Mouse (Mus musculus) lung, embryonic 14.5 days (tissue): Measurements from ENCODE around the gene Dohh. TPM values are rescaled to one million over a fixed set of nuclear protein-coding genes. Genes with fewer than 3 reads are reported as not detected.

Source experiments
- ATAC-seq: fragments of 200-750 bp; cut with Nextera tagmentation; 2 replicates; pipeline ENCODE4 v1.8.0; 2017; ENCODE audit warnings: mild to moderate bottlenecking, moderate TSS enrichment, moderate library complexity; ENCODE audit not compliant: insufficient read depth
- DNase-seq: peaks from one replicate; pipeline ENCODE4 v3.0.0-alpha.2; 2015
- H3K27ac ChIP-seq: fragments of 300-500 bp; sonication (generic); 2 replicates; pipeline ENCODE4 v1.5.1; 2014; ENCODE audit warnings: low read depth, mild to moderate bottlenecking, moderate library complexity
- H3K27me3 ChIP-seq: fragments of 300-500 bp; sonication (generic); 2 replicates; pipeline ENCODE4 v1.6.1; 2014; ENCODE audit warnings: low read length, control low read depth; ENCODE audit not compliant: insufficient read depth
- H3K36me3 ChIP-seq: fragments of 300-500 bp; sonication (generic); 2 replicates; pipeline ENCODE4 v1.6.1; 2014; ENCODE audit warnings: control low read depth; ENCODE audit not compliant: insufficient read depth
- H3K4me1 ChIP-seq: fragments of 300-500 bp; sonication (generic); 2 replicates; pipeline ENCODE4 v1.6.1; 2014; ENCODE audit warnings: antibody characterized with exemption, control low read depth; ENCODE audit not compliant: insufficient read depth
- H3K4me2 ChIP-seq: fragments of 300-500 bp; sonication (generic); 2 replicates; pipeline ENCODE4 v1.6.1; 2014; ENCODE audit warnings: mild to moderate bottlenecking
- H3K4me3 ChIP-seq: fragments of 300-500 bp; sonication (generic); 2 replicates; pipeline ENCODE4 v1.5.1; 2014; ENCODE audit warnings: low read depth, low read length
- H3K9ac ChIP-seq: fragments of 300-500 bp; sonication (generic); 2 replicates; pipeline ENCODE4 v1.6.1; 2014
- H3K9me3 ChIP-seq: fragments of 300-500 bp; sonication (generic); 2 replicates; pipeline ENCODE4 v1.6.1; 2016; ENCODE audit warnings: low read depth, low read length, control low read depth
- CTCF ChIP-seq: IDR thresholded peaks from 2 replicates; pipeline ENCODE4 v1.5.1; 2016; ENCODE audit warnings: antibody characterized with exemption, low read depth
- WGBS: fragments of 180-500 bp; shearing (Covaris S2); extraction: QIAGEN DNeasy Blood & Tissue Kit; methylation state at CpG from one replicate; pipeline ENCODE4 v1.1.7; 2014; 5-methylcytosine and 5-hydroxymethylcytosine counted together
- polyA plus RNA-seq: library from polyadenylated mRNA; unstranded; fragments of >200 nt; fragmentation: Nextera tagmentation; extraction: Ambion mirVana; gene quantifications from 2 replicates; pipeline ENCODE4 v1.2.1, GENCODE M21; 2014

Dohh gene
- polyA plus RNA-seq, 1 experiment from 2014 or later: 67.0 TPM

DNA sequence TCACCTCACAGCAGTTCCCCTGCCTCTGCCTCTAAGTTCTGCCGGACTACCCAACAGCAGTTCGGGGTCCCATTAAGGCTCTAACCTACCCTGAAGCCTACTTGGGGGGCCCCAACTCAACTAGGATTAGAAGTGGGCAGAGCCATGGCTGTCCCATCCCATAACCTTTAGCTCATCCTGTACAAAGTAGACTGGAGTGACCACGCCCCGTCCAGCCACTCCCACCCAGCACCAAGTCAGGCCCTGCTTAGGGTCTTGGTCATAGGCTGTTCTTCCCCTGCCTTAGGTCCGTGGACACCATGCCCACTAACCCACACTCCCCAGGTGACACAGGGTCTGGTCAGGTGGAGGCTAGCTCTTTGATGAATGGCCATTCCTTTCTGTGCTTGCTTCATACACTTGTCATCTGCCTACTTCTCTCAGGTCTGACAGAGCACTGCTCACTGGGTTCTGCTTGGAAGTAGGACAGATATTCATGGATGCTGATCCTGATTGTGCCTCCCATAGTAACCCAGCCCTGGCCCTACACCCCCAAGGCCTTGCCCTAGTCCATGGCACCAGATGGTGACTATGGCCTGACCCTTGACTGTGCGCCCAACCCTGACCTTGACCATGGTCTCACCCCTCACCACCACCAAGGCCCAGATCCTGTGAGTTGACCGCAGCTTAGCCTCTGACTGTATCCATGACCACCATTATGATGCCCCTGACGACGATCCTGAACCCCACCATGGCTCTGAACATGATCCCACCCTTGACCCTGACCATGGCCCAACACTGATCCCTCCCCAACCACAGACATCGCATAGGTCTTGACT lies 35.1 kb downstream of the Dohh start:
- TF ChIP-seq CTCF: no peak
- WGBS: 87% methylated on average over 10 of the region's 10 CpGs
- peaks cover 24% of the 10 kb centered on the region for H3K36me3 ChIP-seq
- no peaks in the 10 kb centered on the region for H3K27me3 ChIP-seq
- no peak overlapping the region for H3K4me3 ChIP-seq
- no peak overlapping the region for H3K27ac ChIP-seq
- DNase-seq (no peak), ATAC-seq (no peak)
- no peak overlapping the region for H3K4me2 ChIP-seq
- no peaks in the 10 kb centered on the region for H3K9me3 ChIP-seq
- H3K9ac ChIP-seq: no peak overlapping the region
- H3K4me1 ChIP-seq: peaks cover 27% of the 10 kb centered on the region

DNA sequence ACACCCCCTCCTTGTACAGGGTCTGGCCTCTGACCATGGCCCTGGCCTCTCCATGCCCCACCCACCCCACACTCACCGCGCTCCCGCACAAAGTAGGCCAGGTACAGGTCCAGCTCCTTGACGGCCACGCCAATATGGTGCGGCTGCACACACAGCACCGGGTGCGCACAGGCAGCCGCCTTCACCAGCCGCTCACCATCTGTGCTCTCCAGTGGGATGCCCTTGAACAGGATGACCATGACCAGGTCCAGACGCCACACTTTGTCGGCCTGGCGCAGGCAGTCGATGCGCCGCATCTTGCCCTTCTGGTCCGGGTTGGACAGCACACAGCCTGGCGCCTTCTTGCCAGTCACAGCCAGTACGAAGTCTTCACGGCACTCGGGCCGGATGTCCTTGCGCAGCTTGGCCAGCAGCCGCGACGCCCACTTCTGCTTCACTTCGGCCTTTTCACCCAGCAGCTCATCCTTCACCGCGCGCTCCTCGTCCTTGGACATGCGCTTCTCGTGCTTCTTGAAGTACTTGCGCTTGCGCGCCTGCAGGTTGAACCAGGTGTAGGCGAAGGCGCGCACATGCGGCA lies 36.1 kb downstream of the Dohh start:
- peaks cover 21% of the 10 kb centered on the region for H3K4me1 ChIP-seq
- DNase-seq (no peak), ATAC-seq (no peak)
- 73% methylated on average over 40 of the region's 40 CpGs for WGBS
- TF ChIP-seq CTCF: no peak
- H3K9ac ChIP-seq: no peak overlapping the region
- H3K27ac ChIP-seq: no peak overlapping the region
- peaks cover 24% of the 10 kb centered on the region for H3K36me3 ChIP-seq
- no peak overlapping the region for H3K4me3 ChIP-seq
- no peak overlapping the region for H3K4me2 ChIP-seq
- H3K27me3 ChIP-seq: no peaks in the 10 kb centered on the region
- H3K9me3 ChIP-seq: no peaks in the 10 kb centered on the region

DNA sequence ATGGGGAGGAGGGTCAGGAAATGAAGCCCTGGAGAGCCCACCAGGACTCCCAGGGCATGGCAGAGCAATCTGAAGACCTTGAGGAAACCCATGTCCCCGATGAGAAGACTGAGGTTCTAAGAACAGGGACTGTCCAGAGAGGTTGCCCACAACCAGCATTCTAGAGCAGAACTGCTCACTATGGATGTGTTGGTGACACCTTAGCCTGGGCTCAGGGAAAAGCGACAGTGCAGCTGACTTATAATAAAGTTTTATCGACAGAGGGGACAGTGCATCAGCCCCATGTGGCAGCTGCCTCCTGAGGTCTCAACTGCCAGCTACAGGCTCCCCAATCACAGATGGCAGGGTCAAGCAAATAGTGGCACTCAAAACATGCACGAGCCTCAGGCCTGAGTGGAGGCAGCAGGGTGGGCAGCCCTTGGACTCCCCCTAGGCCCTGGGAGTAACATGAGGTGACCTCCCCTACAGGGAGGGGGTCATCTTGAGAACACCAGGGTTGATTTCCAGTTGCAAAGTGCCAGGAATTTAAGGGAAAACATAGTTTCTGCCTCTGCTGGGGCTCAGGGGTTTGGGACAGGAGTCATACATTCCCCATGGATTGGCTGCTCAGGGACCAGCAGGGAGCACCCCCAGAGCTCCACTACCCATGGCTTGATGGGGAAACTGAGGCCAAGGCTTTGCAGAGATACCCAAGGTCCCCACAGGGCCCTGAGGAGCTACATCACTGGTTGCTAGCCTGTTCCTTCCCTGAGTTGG lies 37.0 kb downstream of the Dohh start:
- no peak for TF ChIP-seq CTCF
- Histone ChIP-seq H3K27me3 (no peaks in the 10 kb centered on the region), H3K4me1 (peaks cover 21% of the 10 kb centered on the region), H3K9ac (no peak overlapping the region), H3K4me3 (no peak overlapping the region), H3K9me3 (no peaks in the 10 kb centered on the region), H3K4me2 (no peak overlapping the region), H3K36me3 (peaks cover 24% of the 10 kb centered on the region), H3K27ac (no peak overlapping the region)
- WGBS: 74% methylated on average over 4 of the region's 4 CpGs
- DNase-seq (no peak), ATAC-seq (no peak)

DNA sequence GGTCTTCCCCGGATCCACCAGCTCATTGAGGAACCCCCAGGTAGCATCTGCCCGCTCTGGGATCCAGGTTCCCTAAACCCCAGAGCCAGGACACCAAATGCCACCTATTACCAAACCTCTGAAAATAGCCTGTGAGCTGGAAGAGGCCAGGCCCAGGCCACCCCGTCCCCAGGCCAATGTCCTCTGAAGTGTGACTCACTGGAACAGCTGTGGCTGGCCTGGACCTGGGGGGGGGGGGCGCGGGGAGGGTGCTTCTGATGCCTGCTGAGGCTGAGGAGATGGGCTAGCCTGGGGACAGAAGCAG lies 37.5 kb downstream of the Dohh start:
- H3K4me3 ChIP-seq: no peak overlapping the region
- ATAC-seq (no peak), DNase-seq (no peak)
- no peaks in the 10 kb centered on the region for H3K27me3 ChIP-seq
- peaks cover 24% of the 10 kb centered on the region for H3K36me3 ChIP-seq
- H3K4me2 ChIP-seq: no peak overlapping the region
- no peak for TF ChIP-seq CTCF
- H3K9ac ChIP-seq: no peak overlapping the region
- WGBS: 78% methylated on average over 5 of the region's 5 CpGs
- peaks cover 19% of the 10 kb centered on the region for H3K4me1 ChIP-seq
- H3K9me3 ChIP-seq: no peaks in the 10 kb centered on the region
- H3K27ac ChIP-seq: no peak overlapping the region

DNA sequence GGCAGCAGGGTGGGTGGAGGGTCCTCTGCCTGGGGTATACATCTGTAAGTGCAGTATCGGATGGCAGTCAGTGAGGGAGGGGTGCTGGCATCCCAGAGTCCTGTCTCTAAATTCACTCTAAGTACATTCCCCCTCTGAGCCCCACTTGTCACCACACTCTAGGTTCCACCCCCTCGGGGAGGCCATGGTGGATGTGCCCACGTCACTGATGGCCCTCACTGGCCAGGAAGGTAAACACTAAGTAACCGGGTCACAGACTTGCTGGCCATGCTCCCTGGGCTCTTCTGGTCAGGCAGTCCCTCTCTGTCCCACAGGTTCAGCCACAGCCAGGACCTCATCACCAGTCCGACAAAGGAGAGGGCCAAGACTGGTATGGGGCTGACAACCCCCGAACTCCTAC lies 38.0 kb downstream of the Dohh start:
- Histone ChIP-seq H3K9me3 (no peaks in the 10 kb centered on the region), H3K9ac (no peak overlapping the region), H3K27me3 (no peaks in the 10 kb centered on the region; the same call in 1 of the 2 replicates), H3K4me3 (no peak overlapping the region), H3K4me2 (no peak overlapping the region), H3K27ac (no peak overlapping the region), H3K36me3 (peaks cover 24% of the 10 kb centered on the region), H3K4me1 (peaks cover 15% of the 10 kb centered on the region)
- 58% methylated on average over 6 of the region's 6 CpGs for WGBS
- ATAC-seq (no peak), DNase-seq (no peak)
- TF ChIP-seq CTCF: no peak

DNA sequence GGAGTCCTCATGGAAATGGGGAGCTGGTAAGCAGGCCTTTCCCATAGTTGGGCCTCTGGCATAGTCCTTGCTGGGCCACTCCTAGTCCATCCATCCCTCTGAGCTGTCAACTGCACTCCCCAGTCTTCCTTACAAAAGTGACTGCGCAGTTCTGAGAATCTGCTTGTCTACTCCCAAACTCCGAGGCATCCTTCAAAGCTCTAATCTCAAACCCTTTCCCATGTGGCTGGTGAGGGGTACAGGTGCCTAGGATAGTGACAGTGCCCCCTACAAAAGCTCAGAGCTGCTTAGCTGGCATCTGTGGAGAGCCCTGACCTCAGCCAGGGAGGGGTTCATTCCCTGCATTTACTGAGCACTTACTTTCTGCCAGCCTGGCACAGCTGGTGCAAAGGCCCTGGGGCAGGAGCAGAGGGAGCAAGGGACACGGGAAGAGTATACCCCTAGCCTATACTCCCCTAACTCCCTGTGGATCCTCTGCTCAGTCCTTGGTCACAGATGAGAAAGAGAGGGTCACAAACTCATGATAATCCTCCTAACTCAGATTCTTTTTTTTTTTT lies 38.5 kb downstream of the Dohh start:
- peaks cover 13% of the 10 kb centered on the region for H3K4me1 ChIP-seq

More for the DNA sequence above, 38.5 kb downstream of the Dohh start:
- Histone ChIP-seq H3K9ac (no peak overlapping the region), H3K4me2 (no peak overlapping the region), H3K36me3 (peaks cover 24% of the 10 kb centered on the region), H3K9me3 (no peaks in the 10 kb centered on the region), H3K27ac (no peak overlapping the region), H3K27me3 (no peaks in the 10 kb centered on the region; the same call in 1 of the 2 replicates), H3K4me3 (no peak overlapping the region)
- TF ChIP-seq CTCF: no peak
- DNase-seq (no peak), ATAC-seq (no peak)
- 80% methylated on average over 3 of the region's 3 CpGs for WGBS
